Mouse (Mus musculus) hindbrain, embryonic 14.5 days (tissue): ENCODE measurements around the gene Scaf4. TPM values are rescaled to one million over a fixed set of nuclear protein-coding genes. Genes with fewer than 3 reads are reported as not detected.
"Not testable (repeated sequence)": the region's sequence is repeated elsewhere in the genome, so short reads cannot be mapped to it uniquely, and the experiment has no call there.

Experiments
- ATAC-seq: fragments of 200-750 bp; cut with Nextera tagmentation; 2 replicates; pipeline ENCODE4 v1.8.0; 2017; ENCODE audit warnings: moderate number of reproducible peaks, mild to moderate bottlenecking, moderate TSS enrichment, moderate library complexity; ENCODE audit not compliant: low FRiP score
- DNase-seq: peaks from one replicate; pipeline ENCODE4 v3.0.0-alpha.2; 2015; ENCODE audit warnings: low spot score
- H3K27ac ChIP-seq: fragments of 300-500 bp; sonication (generic); 2 replicates; pipeline ENCODE4 v1.5.1; 2014; ENCODE audit warnings: mild to moderate bottlenecking, moderate library complexity
- H3K27me3 ChIP-seq: fragments of 300-500 bp; sonication (generic); 2 replicates; pipeline ENCODE4 v1.6.1; 2014; ENCODE audit warnings: mild to moderate bottlenecking, low read length, mixed read lengths; ENCODE audit not compliant: control insufficient read depth, insufficient read depth
- H3K36me3 ChIP-seq: fragments of 300-500 bp; sonication (generic); replicated peaks from 2 replicates; pipeline ENCODE4 v1.6.1; 2014; ENCODE audit not compliant: control insufficient read depth, insufficient read depth
- H3K4me1 ChIP-seq: fragments of 300-500 bp; sonication (generic); replicated peaks from 2 replicates; pipeline ENCODE4 v1.6.1; 2014; ENCODE audit warnings: antibody characterized with exemption, low read length, mixed read lengths; ENCODE audit not compliant: control insufficient read depth, insufficient read depth
- H3K4me2 ChIP-seq: fragments of 300-500 bp; sonication (generic); replicated peaks from 2 replicates; pipeline ENCODE4 v1.6.1; 2014; ENCODE audit warnings: mild to moderate bottlenecking, moderate library complexity
- H3K4me3 ChIP-seq: fragments of 300-500 bp; sonication (generic); replicated peaks from 2 replicates; pipeline ENCODE4 v1.5.1; 2014; ENCODE audit warnings: mild to moderate bottlenecking, low read length
- H3K9ac ChIP-seq: fragments of 300-500 bp; sonication (generic); 2 replicates; pipeline ENCODE4 v1.6.1; 2014
- H3K9me3 ChIP-seq: fragments of 300-500 bp; sonication (generic); 2 replicates; pipeline ENCODE4 v1.6.1; 2016; ENCODE audit warnings: low read length; ENCODE audit not compliant: control insufficient read depth
- WGBS: fragments of 180-500 bp; shearing (Covaris S2); extraction: QIAGEN DNeasy Blood & Tissue Kit; methylation state at CpG from one replicate; pipeline ENCODE4 v1.1.7; 2014; 5-methylcytosine and 5-hydroxymethylcytosine counted together
- polyA plus RNA-seq: library from polyadenylated mRNA; unstranded; fragments of >200 nt; fragmentation: Nextera tagmentation; extraction: Ambion mirVana; gene quantifications from 2 replicates; pipeline ENCODE4 v1.2.1, GENCODE M21; 2014

Gene Scaf4
- polyA plus RNA-seq, 1 experiment from 2014 or later, result 24.4 TPM

DNA sequence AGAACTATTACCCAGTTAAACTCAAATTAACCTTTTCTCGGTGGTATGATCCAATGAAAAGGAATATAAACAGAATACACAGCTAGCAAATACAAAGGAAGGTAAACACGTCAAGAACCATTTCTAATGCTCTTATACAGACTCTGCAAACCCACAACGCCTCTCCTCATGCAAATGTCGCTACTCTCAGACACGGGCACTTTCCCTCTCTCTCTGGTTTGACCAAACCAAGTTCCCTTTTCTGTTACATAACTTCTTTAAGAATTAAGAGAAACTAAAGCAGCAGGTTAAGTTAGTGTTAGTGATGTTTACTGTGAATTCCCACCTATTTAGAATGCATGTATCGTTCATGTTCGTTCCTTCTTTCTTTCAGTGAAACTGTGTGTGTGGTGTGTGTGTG lies 25.4 kb downstream of the Scaf4 start:
- ATAC-seq, result no peak
- no peak overlapping the region for H3K4me3 ChIP-seq
- H3K36me3 ChIP-seq, result peaks cover 69% of the 10 kb centered on the region

DNA sequence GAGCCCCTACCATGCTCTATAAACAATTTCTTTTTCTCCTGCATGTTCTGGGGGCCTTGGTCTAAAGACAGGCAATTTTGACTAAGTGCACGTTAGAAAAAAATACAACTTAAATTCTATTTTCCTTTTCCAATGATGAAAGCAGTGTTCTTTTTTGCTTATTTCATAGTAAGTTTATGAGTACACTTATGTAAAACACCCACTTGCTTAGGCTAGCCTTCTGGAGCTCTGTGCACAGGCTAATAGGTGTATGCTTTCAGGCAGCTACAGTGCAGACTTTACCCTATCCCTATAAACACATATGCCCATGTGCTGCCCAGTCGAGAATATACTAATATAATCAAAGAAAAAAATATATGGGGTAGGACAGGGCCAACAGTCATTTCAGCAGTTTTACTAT lies 31.8 kb downstream of the Scaf4 start:
- Histone ChIP-seq H3K4me1 (no peaks in the 10 kb centered on the region), H3K9me3 (no peaks in the 10 kb centered on the region), H3K27ac (no peak overlapping the region), H3K27me3 (no peaks in the 10 kb centered on the region), H3K4me2 (no peak overlapping the region), H3K4me3 (no peak overlapping the region), H3K36me3 (peaks cover 83% of the 10 kb centered on the region), H3K9ac (no peak overlapping the region)
- no peak for DNase-seq
- WGBS, result 98% methylated on average over 2 of the region's 2 CpGs
- no peak for ATAC-seq

More for the DNA sequence above, 25.4 kb downstream of the Scaf4 start:
- no peak overlapping the region for H3K27ac ChIP-seq
- no peak overlapping the region for H3K4me2 ChIP-seq
- H3K4me1 ChIP-seq, result no peaks in the 10 kb centered on the region
- no peak for DNase-seq
- WGBS, result 91% methylated on average over 7 of the region's 7 CpGs
- no peaks in the 10 kb centered on the region for H3K27me3 ChIP-seq
- no peaks in the 10 kb centered on the region for H3K9me3 ChIP-seq
- H3K9ac ChIP-seq, result no peak overlapping the region

DNA sequence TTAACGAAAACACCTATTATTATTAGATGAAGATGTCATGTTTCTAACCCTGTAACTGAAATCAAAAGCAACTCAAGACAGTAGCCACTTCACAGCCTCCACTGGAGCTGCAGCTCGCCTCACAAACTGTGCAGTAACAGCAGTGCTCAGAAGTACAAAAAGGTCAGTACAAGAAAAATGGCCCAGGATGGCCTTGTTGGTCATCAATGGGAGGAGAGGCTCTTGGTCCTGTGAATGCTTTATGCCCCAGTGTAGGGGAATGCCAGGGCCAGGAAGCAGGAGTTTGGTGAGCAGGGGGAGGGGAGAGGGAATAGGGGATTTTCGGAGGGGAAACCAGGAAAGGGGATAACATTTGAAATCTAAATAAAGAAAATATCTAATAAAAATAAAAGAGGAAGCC lies 33.0 kb downstream of the Scaf4 start:
- not testable (repeated sequence) for H3K27me3 ChIP-seq, H3K27ac ChIP-seq, H3K4me1 ChIP-seq, ATAC-seq, H3K4me3 ChIP-seq, H3K4me2 ChIP-seq, H3K9ac ChIP-seq, DNase-seq, H3K9me3 ChIP-seq
- H3K36me3 ChIP-seq, result peaks cover 83% of the 10 kb centered on the region
- WGBS, result 88% methylated on average over 3 of the region's 3 CpGs

DNA sequence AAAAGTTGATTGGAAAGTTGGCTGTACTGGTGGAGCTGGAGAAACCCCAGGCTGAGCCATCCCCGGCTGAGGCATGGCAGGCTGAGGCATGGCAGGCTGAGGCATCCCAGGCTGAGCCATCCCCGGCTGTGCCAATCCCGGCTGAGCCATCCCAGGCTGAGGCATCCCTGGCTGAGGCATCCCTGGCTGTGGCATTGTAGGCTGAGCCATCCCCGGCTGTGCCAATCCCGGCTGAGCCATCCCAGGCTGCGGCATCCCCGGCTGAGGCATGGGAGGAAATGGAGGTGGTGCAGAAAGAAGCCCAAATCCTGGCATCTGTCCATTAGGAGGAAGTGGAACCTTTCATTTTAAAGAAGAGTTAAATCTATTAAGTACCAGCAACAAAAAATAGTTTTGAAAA lies 34.2 kb downstream of the Scaf4 start:
- no peak overlapping the region for H3K27ac ChIP-seq
- H3K9ac ChIP-seq, result no peak overlapping the region
- DNase-seq (no peak), ATAC-seq (no peak)
- no peak overlapping the region for H3K4me2 ChIP-seq
- H3K4me3 ChIP-seq, result no peak overlapping the region
- 94% methylated on average over 7 of the region's 7 CpGs for WGBS
- no peaks in the 10 kb centered on the region for H3K27me3 ChIP-seq
- peaks cover 88% of the 10 kb centered on the region for H3K36me3 ChIP-seq
- no peaks in the 10 kb centered on the region for H3K9me3 ChIP-seq
- H3K4me1 ChIP-seq, result no peaks in the 10 kb centered on the region

DNA sequence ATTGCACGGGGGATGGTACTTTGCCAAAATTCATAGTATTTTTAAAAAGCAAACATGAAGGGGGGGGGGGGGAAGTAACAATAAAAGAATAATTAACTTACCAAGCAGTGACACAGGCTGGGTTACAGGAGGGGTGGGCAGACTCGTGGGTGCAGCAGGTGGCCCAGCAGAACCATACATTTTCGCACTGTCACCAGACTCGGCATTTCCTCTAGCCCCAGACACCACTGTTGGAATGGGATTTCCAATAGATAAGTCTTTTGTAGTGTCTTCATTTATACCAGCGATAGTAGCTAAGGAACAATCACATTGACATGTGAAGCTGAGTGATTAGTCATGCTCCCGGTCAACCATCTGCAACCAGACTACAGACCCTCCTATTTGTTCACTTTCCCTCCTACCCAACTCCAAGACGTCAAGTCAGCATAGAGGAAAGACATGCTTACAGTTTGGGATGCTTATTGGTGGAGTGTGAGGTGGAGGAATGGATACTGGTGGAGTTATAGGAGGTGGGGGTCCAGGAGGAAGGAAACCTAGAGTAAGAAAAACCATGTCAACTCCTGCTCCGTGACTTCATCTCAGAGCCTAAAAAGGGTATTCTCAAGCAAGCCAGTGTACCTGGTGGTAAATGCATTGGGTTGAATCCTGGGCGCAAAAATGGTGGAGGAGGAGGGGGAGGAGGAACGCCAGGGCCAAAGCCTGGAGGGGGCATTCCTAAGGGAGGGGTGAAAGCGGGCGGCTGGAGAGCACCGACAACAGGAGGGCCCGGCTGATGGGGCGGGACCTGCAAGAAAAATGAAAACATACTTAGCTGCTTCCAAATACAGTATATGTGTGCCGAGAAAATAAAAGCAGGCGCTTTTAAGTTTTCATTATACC lies 41.6 kb downstream of the Scaf4 start:
- Histone ChIP-seq H3K27ac (no peak overlapping the region), H3K4me1 (no peaks in the 10 kb centered on the region), H3K27me3 (no peaks in the 10 kb centered on the region), H3K36me3 (peaks cover 90% of the 10 kb centered on the region), H3K4me2 (no peak overlapping the region), H3K9ac (no peak overlapping the region), H3K4me3 (no peak overlapping the region), H3K9me3 (no peaks in the 10 kb centered on the region)
- DNase-seq (no peak), ATAC-seq (no peak)
- WGBS, result 64% methylated on average over 17 of the region's 17 CpGs

DNA sequence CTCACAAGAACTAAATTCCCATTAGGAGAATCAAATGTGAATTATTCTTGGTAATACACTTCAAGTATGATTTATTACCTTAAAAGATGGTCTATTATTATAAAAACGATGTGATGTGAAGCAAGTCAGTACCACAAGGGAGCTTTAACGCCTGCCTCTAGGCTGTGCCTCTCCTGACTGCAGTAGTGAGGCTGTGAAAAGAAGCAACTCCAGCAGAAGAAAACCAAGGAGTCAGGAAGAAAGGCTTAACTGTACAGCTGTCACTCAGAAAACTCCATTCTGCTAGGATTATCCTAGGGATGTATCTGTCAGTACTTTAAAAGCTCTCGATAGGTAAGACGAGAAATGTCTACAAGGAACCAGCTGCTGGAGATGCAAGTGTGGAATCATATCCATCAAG lies 42.4 kb downstream of the Scaf4 start:
- Histone ChIP-seq H3K9me3 (no peaks in the 10 kb centered on the region), H3K27me3 (no peaks in the 10 kb centered on the region), H3K4me3 (no peak overlapping the region), H3K27ac (no peak overlapping the region), H3K9ac (no peak overlapping the region), H3K36me3 (peaks cover 82% of the 10 kb centered on the region), H3K4me2 (no peak overlapping the region), H3K4me1 (no peaks in the 10 kb centered on the region)
- ATAC-seq (no peak), DNase-seq (no peak)
- 78% methylated on average over 4 of the region's 4 CpGs for WGBS

DNA sequence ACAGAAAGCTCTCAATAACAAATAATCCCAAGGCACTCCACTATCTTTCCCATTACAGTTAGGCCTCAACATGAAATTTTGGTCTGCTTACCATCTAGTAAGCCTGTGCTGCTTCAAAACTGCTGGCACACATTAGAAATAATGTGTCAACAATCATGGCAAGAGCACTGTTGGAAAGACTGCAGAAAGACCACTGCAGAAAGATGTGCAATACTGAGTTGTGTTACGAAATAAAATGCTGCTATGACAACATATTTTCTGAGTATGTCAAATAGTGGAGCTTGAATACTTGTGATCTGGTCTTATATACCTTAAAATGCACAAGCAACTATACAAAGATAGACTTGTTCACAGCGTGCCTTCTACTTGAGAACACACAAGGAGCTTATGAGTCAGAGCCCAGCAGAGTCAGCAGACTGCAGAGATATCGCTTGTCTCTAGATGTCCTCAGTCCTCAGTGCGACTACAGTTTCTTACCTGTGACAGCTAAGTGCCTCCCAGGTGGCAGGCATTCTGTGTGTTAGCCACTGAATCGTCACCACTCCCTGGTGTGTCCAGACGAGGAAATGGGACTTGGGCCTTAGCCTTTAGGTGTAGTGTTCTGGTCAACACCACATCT lies 45.1 kb downstream of the Scaf4 start:
- ATAC-seq (no peak), DNase-seq (no peak)
- Histone ChIP-seq H3K4me2 (no peak overlapping the region), H3K27ac (no peak overlapping the region), H3K9ac (no peak overlapping the region), H3K9me3 (no peaks in the 10 kb centered on the region), H3K4me3 (no peak overlapping the region), H3K4me1 (no peaks in the 10 kb centered on the region), H3K27me3 (no peaks in the 10 kb centered on the region), H3K36me3 (peaks cover 56% of the 10 kb centered on the region)
- 90% methylated on average over 6 of the region's 6 CpGs for WGBS

DNA sequence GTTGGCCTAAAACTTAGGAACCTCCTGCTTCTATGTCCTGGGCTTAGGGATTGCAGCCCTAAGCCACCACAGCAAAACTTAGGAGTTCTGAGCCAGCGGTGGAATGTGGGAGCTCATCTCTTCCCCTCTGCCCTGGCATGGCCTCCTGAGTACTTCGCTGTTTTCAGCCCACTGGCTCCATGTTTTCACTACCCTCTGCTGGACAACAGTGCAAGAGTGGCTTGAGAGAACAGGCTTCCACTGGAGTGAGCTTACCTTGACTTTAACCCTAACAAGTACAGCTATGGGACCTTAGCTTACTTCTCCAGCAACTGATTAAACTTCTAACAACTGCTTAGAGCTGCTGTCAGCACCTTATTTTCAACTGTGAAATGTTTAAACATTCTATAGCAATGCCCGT lies 49.1 kb downstream of the Scaf4 start:
- H3K4me2 ChIP-seq, result no peak overlapping the region
- WGBS, result 92% methylated on average over 3 of the region's 3 CpGs
- H3K4me1 ChIP-seq, result no peaks in the 10 kb centered on the region
- no peak overlapping the region for H3K4me3 ChIP-seq
- no peak for ATAC-seq
- peaks cover 16% of the 10 kb centered on the region for H3K36me3 ChIP-seq
- H3K9ac ChIP-seq, result no peak overlapping the region
- no peaks in the 10 kb centered on the region for H3K9me3 ChIP-seq
- H3K27me3 ChIP-seq, result no peaks in the 10 kb centered on the region
- DNase-seq, result no peak
- H3K27ac ChIP-seq, result no peak overlapping the region

DNA sequence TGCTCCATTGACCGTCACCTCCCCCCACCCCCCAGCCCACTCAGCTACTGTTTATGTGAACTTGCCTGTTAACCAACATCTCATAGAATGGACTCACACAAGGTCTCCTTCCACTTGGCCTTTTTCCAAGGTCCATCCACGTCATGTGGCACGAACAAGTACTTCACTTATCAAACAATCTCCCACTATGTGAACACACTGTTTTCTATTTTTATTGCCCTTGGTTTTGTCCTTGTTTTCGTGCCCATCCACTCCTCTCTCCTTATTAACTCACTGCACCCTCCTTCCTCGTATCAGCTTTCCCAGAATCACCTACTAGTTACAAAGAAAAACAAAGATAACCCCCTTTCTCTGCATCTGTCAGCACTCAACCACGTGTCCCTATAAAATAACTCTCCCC lies 49.7 kb downstream of the Scaf4 start:
- Histone ChIP-seq H3K9me3 (no peaks in the 10 kb centered on the region), H3K27ac (no peak overlapping the region), H3K4me1 (no peaks in the 10 kb centered on the region), H3K4me3 (no peak overlapping the region), H3K9ac (no peak overlapping the region), H3K27me3 (no peaks in the 10 kb centered on the region), H3K36me3 (peaks cover 15% of the 10 kb centered on the region), H3K4me2 (no peak overlapping the region)
- 80% methylated on average over 6 of the region's 6 CpGs for WGBS
- DNase-seq, result no peak
- no peak for ATAC-seq
